Mouse (Mus musculus) midbrain, embryonic 16.5 days (tissue): ENCODE data around the gene Disp2. TPM values are rescaled to one million over a fixed set of nuclear protein-coding genes. Genes with fewer than 3 reads are reported as not detected.
A peak's percentile ranks its signal among the peaks of the same experiment; 100 is the strongest.

Source experiments
- ATAC-seq: fragments of 200-750 bp; cut with Nextera tagmentation; 2 replicates; pipeline ENCODE4 v1.8.0; 2017; ENCODE audit warnings: moderate TSS enrichment
- H3K27ac ChIP-seq: fragments of 300-500 bp; sonication (generic); 2 replicates; pipeline ENCODE4 v1.5.1; 2014; ENCODE audit warnings: mild to moderate bottlenecking, low read length, mixed read lengths
- H3K27me3 ChIP-seq: fragments of 300-500 bp; sonication (generic); 2 replicates; pipeline ENCODE4 v1.6.1; 2014; ENCODE audit warnings: low read depth, low read length, mixed read lengths; ENCODE audit not compliant: control insufficient read depth, insufficient read depth
- H3K36me3 ChIP-seq: fragments of 300-500 bp; sonication (generic); 2 replicates; pipeline ENCODE4 v1.6.1; 2014; ENCODE audit warnings: mild to moderate bottlenecking, low read length, moderate library complexity, mixed read lengths; ENCODE audit not compliant: control insufficient read depth, insufficient read depth
- H3K4me1 ChIP-seq: fragments of 300-500 bp; sonication (generic); 2 replicates; pipeline ENCODE4 v1.6.1; 2014; ENCODE audit warnings: mild to moderate bottlenecking, low read length, mixed read lengths; ENCODE audit not compliant: control insufficient read depth, insufficient read depth
- H3K4me2 ChIP-seq: fragments of 300-500 bp; sonication (generic); 2 replicates; pipeline ENCODE4 v1.6.1; 2014; ENCODE audit warnings: mild to moderate bottlenecking, low read length, mixed read lengths
- H3K4me3 ChIP-seq: fragments of 300-500 bp; sonication (generic); 2 replicates; pipeline ENCODE4 v1.5.1; 2014; ENCODE audit warnings: low read depth, mild to moderate bottlenecking, low read length, moderate library complexity, mixed read lengths
- H3K9ac ChIP-seq: fragments of 300-500 bp; sonication (generic); 2 replicates; pipeline ENCODE4 v1.6.1; 2014; ENCODE audit warnings: low read depth, low read length, mixed read lengths
- H3K9me3 ChIP-seq: fragments of 300-500 bp; sonication (generic); replicated peaks from 2 replicates; pipeline ENCODE4 v1.6.1; 2014; ENCODE audit warnings: mild to moderate bottlenecking, low read length, mixed read lengths; ENCODE audit not compliant: control insufficient read depth, poor library complexity, severe bottlenecking
- WGBS: fragments of 180-500 bp; shearing (Covaris S2); extraction: QIAGEN DNeasy Blood & Tissue Kit; methylation state at CpG from one replicate; pipeline ENCODE4 v1.1.7; 2014; 5-methylcytosine and 5-hydroxymethylcytosine counted together
- polyA plus RNA-seq: library from polyadenylated mRNA; unstranded; fragments of >200 nt; fragmentation: Nextera tagmentation; extraction: Ambion mirVana; gene quantifications from 2 replicates; pipeline ENCODE4 v1.2.1, GENCODE M21; 2015

The Disp2 gene
- polyA plus RNA-seq, 1 experiment from 2014 or later = 77.0 TPM

DNA sequence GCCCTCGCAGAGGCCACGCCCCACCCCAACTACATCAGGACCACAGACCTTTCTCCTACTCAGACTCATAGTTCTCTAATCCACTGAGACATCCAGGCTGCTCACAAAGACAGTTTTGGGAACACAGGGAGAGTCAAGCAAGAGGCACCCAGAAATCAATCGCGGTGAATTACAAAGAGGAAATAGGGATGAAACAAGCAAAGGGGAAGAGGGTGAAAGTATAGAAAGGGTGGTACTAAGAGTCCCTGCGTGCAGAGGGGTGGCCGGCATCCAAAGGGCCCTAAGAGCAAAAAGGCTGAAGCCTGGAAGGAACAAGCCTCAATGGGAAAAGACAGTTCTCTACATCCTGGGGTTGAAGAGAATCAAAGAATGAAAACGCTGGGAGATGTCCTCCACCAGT, 34.9 kb upstream of the Disp2 start:
- H3K4me1 ChIP-seq = peaks cover 31% of the 10 kb centered on the region
- 10% methylated on average over 7 of the region's 7 CpGs for WGBS
- peaks cover 4% of the 10 kb centered on the region; the same call in 1 of the 2 replicates for H3K27me3 ChIP-seq
- no peaks in the 10 kb centered on the region for H3K36me3 ChIP-seq
- no peak for ATAC-seq
- H3K4me2 ChIP-seq = peak overlapping the region; percentile 94
- no peak overlapping the region; the same call in 1 of the 2 replicates for H3K4me3 ChIP-seq
- H3K27ac ChIP-seq = no peak overlapping the region
- no peaks in the 10 kb centered on the region for H3K9me3 ChIP-seq
- H3K9ac ChIP-seq = no peak overlapping the region

DNA sequence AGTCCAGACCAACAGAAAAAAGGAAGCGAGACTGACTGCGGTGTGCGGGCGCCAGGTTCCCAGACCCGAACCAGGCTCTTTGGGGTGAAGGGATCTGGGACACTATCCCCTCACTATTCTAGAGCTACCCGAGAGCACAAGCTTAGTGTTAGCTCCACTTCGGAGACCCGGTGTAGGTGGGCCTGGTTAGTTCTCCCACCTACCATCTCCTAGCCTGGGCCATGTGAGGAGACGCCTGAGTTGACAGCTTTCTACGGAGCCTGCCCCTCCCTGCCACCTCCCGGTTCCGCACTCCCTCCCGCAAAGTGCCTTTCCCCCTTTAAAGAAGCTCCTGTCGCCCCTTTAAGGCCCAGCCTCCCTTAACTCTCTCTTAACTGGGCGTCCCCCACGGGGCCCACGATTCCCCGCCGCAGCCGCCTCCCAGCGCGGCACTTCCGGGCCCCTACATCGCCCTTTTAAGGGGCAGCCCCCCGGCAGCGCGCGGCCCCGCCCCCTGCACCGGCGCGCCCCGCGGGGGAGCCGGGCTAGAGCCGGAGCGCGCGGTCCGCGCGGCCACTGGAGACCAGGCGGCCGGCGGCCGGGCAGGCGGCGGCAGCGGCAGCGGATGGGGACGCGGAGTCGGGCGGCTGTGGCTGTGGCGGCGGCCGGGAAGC, 34.2 kb upstream of the Disp2 start, which contains the start of gene Inafm2:
TSS of gene Inafm2 (plus strand) at position 527 of the 653 bp plus-strand sequence.
- Histone ChIP-seq H3K27me3 (peaks cover 4% of the 10 kb centered on the region; the same call in 1 of the 2 replicates), H3K9ac (peak within 1 kb of the TSS; percentile 95), H3K9me3 (no peaks in the 10 kb centered on the region), H3K4me3 (peak within 1 kb of the TSS; percentile 90), H3K4me2 (peak within 1 kb of the TSS; percentile 94), H3K27ac (peak within 1 kb of the TSS; percentile 77), H3K36me3 (no peaks in the 10 kb centered on the region), H3K4me1 (peaks cover 33% of the 10 kb centered on the region)
- ATAC-seq = peak; percentile 93
- WGBS = under 1% methylated on average over 40 of the region's 57 CpGs

DNA sequence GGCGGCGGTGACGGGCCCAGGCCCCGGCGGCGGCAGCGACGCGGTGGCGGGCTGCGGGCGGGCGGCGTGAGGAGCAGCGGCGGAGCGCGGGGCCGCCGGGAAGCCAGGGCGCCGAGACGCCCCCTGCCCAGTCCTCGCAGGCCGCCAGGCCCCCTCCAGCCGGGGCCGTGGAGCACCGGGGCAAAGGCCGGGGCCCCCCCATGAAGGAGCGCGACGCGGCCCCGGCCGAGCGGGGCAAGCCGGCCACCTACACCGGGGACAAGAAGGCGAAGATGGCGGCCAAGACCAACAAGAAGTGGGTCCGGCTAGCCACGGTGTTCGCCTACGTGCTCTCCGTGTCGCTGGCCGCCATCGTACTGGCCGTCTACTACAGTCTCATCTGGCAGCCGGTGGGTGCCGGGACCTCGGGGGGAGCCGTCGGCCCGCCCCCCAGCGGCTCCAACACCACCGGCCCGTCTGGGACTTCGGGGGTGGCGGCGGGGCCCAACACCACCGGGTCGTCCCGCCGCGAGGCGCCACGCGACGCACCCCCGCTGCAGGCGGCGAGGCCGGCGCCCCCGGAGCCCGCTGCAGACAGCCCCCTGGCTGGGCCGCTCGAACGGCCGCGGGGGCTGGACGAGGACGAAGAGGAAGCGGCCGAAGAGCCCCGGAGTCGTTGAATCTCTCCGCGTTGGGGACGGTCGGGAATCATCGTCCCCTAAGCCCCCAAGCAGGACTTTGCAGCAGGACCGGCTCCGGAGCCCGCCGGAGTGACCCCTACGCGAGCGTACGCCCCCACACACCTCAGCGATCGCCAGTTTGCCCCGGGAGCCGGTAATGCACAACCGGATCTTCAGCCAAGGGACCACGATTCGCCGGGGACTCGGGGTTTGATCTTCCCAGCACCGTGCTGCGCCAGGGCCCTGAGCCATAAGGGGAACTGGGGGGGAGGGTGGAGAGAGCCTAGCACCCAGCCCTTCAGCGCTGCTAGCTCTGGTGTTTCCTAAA, 33.3 kb upstream of the Disp2 start:
- under 1% methylated on average over 101 of the region's 113 CpGs for WGBS
- H3K4me1 ChIP-seq = peaks cover 33% of the 10 kb centered on the region
- peak overlapping the region; percentile 90 for H3K4me3 ChIP-seq
- peak; percentile 61 for ATAC-seq
- peak overlapping the region; percentile 77 for H3K27ac ChIP-seq
- peak overlapping the region; percentile 95 for H3K9ac ChIP-seq
- H3K36me3 ChIP-seq = no peaks in the 10 kb centered on the region
- H3K9me3 ChIP-seq = no peaks in the 10 kb centered on the region
- H3K27me3 ChIP-seq = peaks cover 4% of the 10 kb centered on the region; the same call in 1 of the 2 replicates
- peak overlapping the region; percentile 94 for H3K4me2 ChIP-seq

DNA sequence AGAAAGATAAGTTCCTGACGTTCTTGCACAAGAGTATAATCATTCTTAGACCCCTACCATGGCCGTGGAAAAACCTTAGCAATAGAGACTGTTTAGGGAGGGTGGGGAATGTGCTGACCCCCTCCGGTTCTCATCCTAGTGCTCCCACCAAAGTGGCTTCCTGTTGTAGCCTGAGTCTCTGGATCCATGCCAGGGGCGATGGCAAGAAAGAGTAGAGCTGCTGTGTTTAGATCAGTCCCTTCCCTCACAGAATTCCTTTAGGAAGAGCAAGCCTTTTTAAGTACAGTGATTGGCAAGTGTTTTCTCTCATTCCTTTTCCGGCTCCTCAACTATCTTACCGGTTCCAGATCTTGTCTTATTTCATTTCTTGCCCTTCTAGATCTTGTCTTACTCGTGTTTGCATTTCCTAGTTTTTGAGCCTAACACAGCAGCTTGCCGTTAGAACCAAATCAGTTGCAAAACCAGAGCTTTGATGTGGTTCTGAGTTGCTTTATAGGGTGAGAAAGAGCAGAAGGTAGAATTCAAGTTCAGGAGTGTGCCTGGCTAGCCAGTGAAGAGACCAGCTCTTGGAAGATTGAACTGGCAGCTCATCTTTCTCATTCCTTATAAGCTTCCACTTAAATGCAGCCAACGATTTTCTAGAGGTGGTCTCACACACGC, 32.1 kb upstream of the Disp2 start:
- no peaks in the 10 kb centered on the region for H3K36me3 ChIP-seq
- H3K27ac ChIP-seq = no peak overlapping the region
- H3K4me1 ChIP-seq = peaks cover 33% of the 10 kb centered on the region
- no peak overlapping the region for H3K9ac ChIP-seq
- H3K27me3 ChIP-seq = 0 out of 2 replicates have a peak, but pooled peaks cover 4% of the 10 kb centered on the region
- WGBS = 30% methylated on average over 10 of the region's 10 CpGs
- peak overlapping the region; percentile 94 for H3K4me2 ChIP-seq
- no peaks in the 10 kb centered on the region for H3K9me3 ChIP-seq
- ATAC-seq = no peak
- peak overlapping the region; percentile 90 for H3K4me3 ChIP-seq

DNA sequence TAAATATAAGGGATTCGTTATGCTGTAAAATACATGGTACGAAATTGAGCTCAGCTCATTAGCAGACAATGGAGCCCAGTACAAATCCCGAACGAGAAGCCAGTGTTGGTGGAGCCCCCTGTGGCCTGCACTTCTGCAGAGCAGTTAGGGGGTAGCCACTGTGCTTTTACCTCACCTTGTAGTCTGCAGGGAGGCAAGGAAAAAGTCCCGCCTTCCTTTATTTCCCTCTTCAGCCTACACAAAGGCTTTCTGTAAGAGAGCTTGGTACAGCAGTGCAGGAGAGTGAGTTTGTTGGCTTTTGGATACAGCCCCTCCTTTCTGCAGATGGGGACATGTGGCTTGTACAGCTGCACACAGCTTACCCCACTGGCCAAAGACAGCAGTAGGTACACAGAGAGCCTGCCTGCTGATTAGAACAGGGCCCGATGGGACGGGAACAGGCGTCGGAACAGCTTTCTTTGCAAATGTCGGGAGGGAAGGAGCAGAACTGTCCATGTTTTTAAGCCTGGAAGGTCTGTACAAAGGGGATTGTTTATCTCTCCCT, 30.1 kb upstream of the Disp2 start:
- Histone ChIP-seq H3K4me3 (no peak overlapping the region), H3K9me3 (no peaks in the 10 kb centered on the region), H3K36me3 (no peaks in the 10 kb centered on the region), H3K9ac (peak overlapping the region; percentile 3; the same call in 1 of the 2 replicates), H3K27me3 (no peaks in the 10 kb centered on the region), H3K4me2 (peak overlapping the region; percentile 17; the same call in 1 of the 2 replicates), H3K27ac (no peak overlapping the region), H3K4me1 (peaks cover 33% of the 10 kb centered on the region)
- no peak for ATAC-seq
- WGBS = 21% methylated on average over 10 of the region's 10 CpGs

DNA sequence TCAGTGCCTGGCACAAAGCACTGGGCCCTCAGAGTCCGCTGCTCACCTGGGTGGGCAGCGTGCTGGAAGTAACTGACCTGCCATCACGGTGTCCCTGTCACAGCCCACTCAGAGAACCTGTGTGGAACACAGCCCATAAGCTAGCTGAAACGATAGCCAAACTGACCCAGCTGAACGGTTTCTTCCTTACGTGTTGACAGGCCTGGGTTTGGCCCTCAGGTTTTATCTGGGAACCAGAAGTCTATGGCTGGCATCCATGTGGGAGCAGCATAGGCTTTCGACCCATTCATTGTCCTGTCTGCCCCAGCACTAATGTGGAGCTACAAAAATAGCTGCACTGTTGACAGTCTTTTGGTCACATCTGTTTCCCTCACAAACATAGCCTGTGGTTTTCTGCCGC, 29.0 kb upstream of the Disp2 start:
- 75% methylated on average over 8 of the region's 8 CpGs for WGBS
- no peak overlapping the region for H3K27ac ChIP-seq
- ATAC-seq = no peak
- H3K27me3 ChIP-seq = no peaks in the 10 kb centered on the region
- no peak overlapping the region for H3K4me3 ChIP-seq
- no peaks in the 10 kb centered on the region for H3K9me3 ChIP-seq
- no peak overlapping the region for H3K4me2 ChIP-seq
- H3K4me1 ChIP-seq = peaks cover 26% of the 10 kb centered on the region
- H3K36me3 ChIP-seq = no peaks in the 10 kb centered on the region
- no peak overlapping the region; the same call in 1 of the 2 replicates for H3K9ac ChIP-seq

DNA sequence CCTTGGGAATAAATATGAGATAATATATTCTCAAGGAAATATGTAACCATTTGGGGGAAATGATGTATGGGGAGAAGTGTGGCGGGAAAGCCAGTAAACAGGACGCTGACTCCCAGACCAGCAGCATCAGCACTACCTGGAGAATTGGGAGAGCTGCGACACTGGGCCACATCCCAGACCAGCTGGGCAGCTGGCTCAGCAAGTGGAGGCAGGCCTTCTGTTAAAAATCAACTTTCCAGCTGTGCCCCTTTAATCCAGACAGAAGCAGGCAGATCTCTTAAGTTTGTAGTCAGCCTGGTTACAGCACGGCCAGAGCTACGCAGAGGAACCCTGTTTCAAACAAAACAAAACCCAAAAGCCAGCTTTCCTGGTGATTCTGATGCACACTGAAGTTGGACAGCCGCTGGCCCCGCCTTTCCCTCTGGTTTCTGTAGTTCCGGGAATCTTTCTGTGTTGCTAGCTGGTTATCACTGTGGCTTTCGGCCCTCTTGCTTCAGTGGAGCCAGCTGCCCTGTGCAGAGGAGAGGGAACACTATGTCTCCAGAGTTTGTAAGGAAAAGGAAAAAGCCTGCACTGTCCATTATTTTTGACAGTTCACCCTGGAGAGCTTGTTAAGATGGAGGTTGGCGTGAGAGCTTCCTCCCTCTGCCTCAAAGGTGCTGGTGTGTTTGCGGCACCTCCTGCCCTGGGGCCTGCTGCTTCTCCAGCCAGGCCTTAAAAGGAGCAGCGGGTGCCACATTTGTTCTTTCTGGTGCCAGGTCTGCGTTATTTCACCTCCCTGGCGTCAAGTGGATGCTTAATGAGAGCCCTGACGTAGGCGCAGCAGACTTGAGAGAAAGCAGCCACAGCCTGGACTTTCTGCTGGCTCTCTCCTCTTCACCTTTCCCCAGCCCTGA, 27.4 kb upstream of the Disp2 start:
- no peak for ATAC-seq
- Histone ChIP-seq H3K36me3 (no peaks in the 10 kb centered on the region), H3K4me1 (peaks cover 23% of the 10 kb centered on the region), H3K27ac (no peak overlapping the region), H3K9me3 (no peaks in the 10 kb centered on the region), H3K27me3 (no peaks in the 10 kb centered on the region), H3K4me3 (no peak overlapping the region), H3K9ac (no peak overlapping the region), H3K4me2 (no peak overlapping the region)
- WGBS = 65% methylated on average over 16 of the region's 16 CpGs

DNA sequence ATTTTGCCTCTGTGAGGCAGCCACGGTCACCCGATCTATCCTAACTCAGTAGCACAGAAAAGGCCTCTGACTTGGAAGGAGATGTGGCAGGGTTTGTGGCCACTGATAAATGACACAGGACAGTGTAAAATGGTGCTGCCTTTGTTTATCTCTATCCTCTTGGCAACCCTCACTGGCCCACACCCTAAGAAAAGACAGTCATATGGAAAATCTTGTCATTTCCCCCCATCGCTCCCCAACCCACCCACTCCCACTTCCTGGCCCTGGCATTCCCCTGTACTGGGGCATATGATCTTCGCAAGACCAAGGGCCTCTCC, 26.8 kb upstream of the Disp2 start:
- H3K9me3 ChIP-seq = no peaks in the 10 kb centered on the region
- no peaks in the 10 kb centered on the region for H3K27me3 ChIP-seq
- WGBS = 89% methylated on average over 3 of the region's 4 CpGs
- no peaks in the 10 kb centered on the region for H3K36me3 ChIP-seq
- no peak for ATAC-seq
- H3K4me1 ChIP-seq = peaks cover 20% of the 10 kb centered on the region
- H3K4me2 ChIP-seq = no peak overlapping the region
- no peak overlapping the region for H3K9ac ChIP-seq
- H3K27ac ChIP-seq = no peak overlapping the region
- H3K4me3 ChIP-seq = no peak overlapping the region
